Mouse (Mus musculus) heart, embryonic 10.5 days (tissue): ENCODE data around the gene Trio. TPM values are rescaled to one million over a fixed set of nuclear protein-coding genes. Genes with fewer than 3 reads are reported as not detected.
"Not testable (repeated sequence)": the region's sequence is repeated elsewhere in the genome, so short reads cannot be mapped to it uniquely, and the experiment has no call there.

Experiments
- DNase-seq: peaks from one replicate; pipeline ENCODE4 v3.0.0-alpha.2; 2017; ENCODE audit warnings: low spot score
- H3K27ac ChIP-seq: fragments of 300-500 bp; sonication (generic); 2 replicates; pipeline ENCODE4 v1.5.1; 2016; ENCODE audit warnings: mild to moderate bottlenecking
- H3K27me3 ChIP-seq: fragments of 300-500 bp; sonication (generic); 2 replicates; pipeline ENCODE4 v1.6.1; 2016; ENCODE audit warnings: mild to moderate bottlenecking; ENCODE audit not compliant: poor library complexity, insufficient read depth, severe bottlenecking
- H3K36me3 ChIP-seq: fragments of 300-500 bp; sonication (generic); 2 replicates; pipeline ENCODE4 v1.6.1; 2016; ENCODE audit warnings: mild to moderate bottlenecking, moderate library complexity
- H3K4me1 ChIP-seq: fragments of 300-500 bp; sonication (generic); 2 replicates; pipeline ENCODE4 v1.6.1; 2016; ENCODE audit warnings: mild to moderate bottlenecking
- H3K4me3 ChIP-seq: fragments of 300-500 bp; sonication (generic); 2 replicates; pipeline ENCODE4 v1.5.1; 2016; ENCODE audit warnings: mild to moderate bottlenecking, moderate library complexity
- H3K9me3 ChIP-seq: fragments of 300-500 bp; sonication (generic); 2 replicates; pipeline ENCODE4 v1.6.1; 2016; ENCODE audit warnings: mild to moderate bottlenecking, moderate library complexity
- WGBS: fragments of 180-500 bp; shearing (Covaris S2); methylation state at CpG from one replicate; pipeline ENCODE4 v1.1.7; 2016; 5-methylcytosine and 5-hydroxymethylcytosine counted together
- polyA plus RNA-seq: library from polyadenylated mRNA; unstranded; fragments of >200 nt; fragmentation: Nextera tagmentation; extraction: Ambion mirVana; gene quantifications from 2 replicates; pipeline ENCODE4 v1.2.1, GENCODE M21; 2016

Trio gene
- polyA plus RNA-seq, 1 experiment from 2014 or later, result 22.7 TPM

GRCm38 (mm10) chr15:27851312-27851711 is 174.3 kb downstream of the Trio start:
- H3K9me3 ChIP-seq, result no peaks in the 10 kb centered on the region
- H3K4me1 ChIP-seq, result peaks cover 14% of the 10 kb centered on the region
- no peak overlapping the region for H3K27ac ChIP-seq
- no peaks in the 10 kb centered on the region for H3K27me3 ChIP-seq
- no peak for DNase-seq
- H3K36me3 ChIP-seq, result peaks cover 84% of the 10 kb centered on the region
- H3K4me3 ChIP-seq, result no peak overlapping the region
- 81% methylated on average over 6 of the region's 6 CpGs for WGBS

GRCm38 (mm10) chr15:27850904-27851303 is 174.7 kb downstream of the Trio start:
- Histone ChIP-seq H3K9me3 (no peaks in the 10 kb centered on the region), H3K27me3 (no peaks in the 10 kb centered on the region), H3K27ac (no peak overlapping the region), H3K36me3 (peaks cover 88% of the 10 kb centered on the region), H3K4me3 (no peak overlapping the region), H3K4me1 (peaks cover 10% of the 10 kb centered on the region)
- WGBS, result 87% methylated on average over 14 of the region's 14 CpGs
- DNase-seq, result no peak

GRCm38 (mm10) chr15:27849910-27850309 is 175.7 kb downstream of the Trio start:
- H3K4me3 ChIP-seq, result no peak overlapping the region
- no peak overlapping the region for H3K27ac ChIP-seq
- no peaks in the 10 kb centered on the region for H3K4me1 ChIP-seq
- H3K9me3 ChIP-seq, result no peaks in the 10 kb centered on the region
- WGBS, result 89% methylated on average over 4 of the region's 4 CpGs
- peaks cover 92% of the 10 kb centered on the region for H3K36me3 ChIP-seq
- DNase-seq, result no peak
- H3K27me3 ChIP-seq, result no peaks in the 10 kb centered on the region

- H3K36me3 ChIP-seq, result peaks cover 82% of the 10 kb centered on the region
- WGBS, result 91% methylated on average over 15 of the region's 15 CpGs
Measured at GRCm38 (mm10) chr15:27841696-27842095, 184.0 kb downstream of the Trio start.

GRCm38 (mm10) chr15:27840579-27840978 is 185.1 kb downstream of the Trio start:
- no peaks in the 10 kb centered on the region for H3K9me3 ChIP-seq
- WGBS, result 21% methylated on average over 8 of the region's 8 CpGs
- H3K4me3 ChIP-seq, result peak overlapping the region; percentile 32
- peak overlapping the region; percentile 87 for H3K27ac ChIP-seq
- peaks cover 16% of the 10 kb centered on the region for H3K4me1 ChIP-seq
- DNase-seq, result peak; percentile 91
- H3K27me3 ChIP-seq, result no peaks in the 10 kb centered on the region
- H3K36me3 ChIP-seq, result peaks cover 78% of the 10 kb centered on the region

More at GRCm38 (mm10) chr15:27841696-27842095, 184.0 kb downstream of the Trio start:
- H3K27me3 ChIP-seq, result no peaks in the 10 kb centered on the region
- no peak overlapping the region for H3K27ac ChIP-seq
- no peak for DNase-seq
- peaks cover 16% of the 10 kb centered on the region for H3K4me1 ChIP-seq
- H3K9me3 ChIP-seq, result no peaks in the 10 kb centered on the region
- no peak overlapping the region for H3K4me3 ChIP-seq

- H3K27ac ChIP-seq, result peak overlapping the region; percentile 87
- no peaks in the 10 kb centered on the region for H3K27me3 ChIP-seq
- H3K4me3 ChIP-seq, result peak overlapping the region; percentile 32
- 34% methylated on average over 6 of the region's 6 CpGs for WGBS
- H3K9me3 ChIP-seq, result no peaks in the 10 kb centered on the region
- DNase-seq, result peak; percentile 78
- H3K36me3 ChIP-seq, result peaks cover 74% of the 10 kb centered on the region
- peaks cover 16% of the 10 kb centered on the region for H3K4me1 ChIP-seq
Measured at GRCm38 (mm10) chr15:27840125-27840524, 185.5 kb downstream of the Trio start.

- Histone ChIP-seq H3K4me1 (no peaks in the 10 kb centered on the region), H3K27me3 (no peaks in the 10 kb centered on the region), H3K27ac (no peak overlapping the region), H3K36me3 (peaks cover 76% of the 10 kb centered on the region), H3K4me3 (no peak overlapping the region), H3K9me3 (no peaks in the 10 kb centered on the region)
- no peak for DNase-seq
- WGBS, result 88% methylated on average over 6 of the region's 6 CpGs
Measured at GRCm38 (mm10) chr15:27831646-27832045, 194.0 kb downstream of the Trio start.

- H3K4me1 ChIP-seq, H3K4me3 ChIP-seq, H3K27me3 ChIP-seq, H3K27ac ChIP-seq, H3K9me3 ChIP-seq, DNase-seq: not testable (repeated sequence)
- 80% methylated on average over 3 of the region's 3 CpGs for WGBS
- H3K36me3 ChIP-seq, result peaks cover 92% of the 10 kb centered on the region
Measured at GRCm38 (mm10) chr15:27827871-27828270, 197.8 kb downstream of the Trio start.

- H3K27me3 ChIP-seq, result no peaks in the 10 kb centered on the region
- no peaks in the 10 kb centered on the region for H3K4me1 ChIP-seq
- 89% methylated on average over 4 of the region's 4 CpGs for WGBS
- DNase-seq, result no peak
- no peak overlapping the region for H3K27ac ChIP-seq
- peaks cover 91% of the 10 kb centered on the region for H3K36me3 ChIP-seq
- no peaks in the 10 kb centered on the region for H3K9me3 ChIP-seq
- H3K4me3 ChIP-seq, result no peak overlapping the region
Measured at GRCm38 (mm10) chr15:27826886-27827285, 198.8 kb downstream of the Trio start.

GRCm38 (mm10) chr15:27826048-27826637 is 199.5 kb downstream of the Trio start:
- Histone ChIP-seq H3K27ac (no peak overlapping the region), H3K36me3 (peaks cover 91% of the 10 kb centered on the region), H3K9me3 (no peaks in the 10 kb centered on the region), H3K4me3 (no peak overlapping the region), H3K27me3 (no peaks in the 10 kb centered on the region), H3K4me1 (no peaks in the 10 kb centered on the region)
- no peak for DNase-seq
- WGBS, result 80% methylated on average over 4 of the region's 4 CpGs

- H3K9me3 ChIP-seq, result no peaks in the 10 kb centered on the region
- no peak overlapping the region for H3K27ac ChIP-seq
- no peaks in the 10 kb centered on the region for H3K4me1 ChIP-seq
- no peak overlapping the region for H3K4me3 ChIP-seq
- peaks cover 91% of the 10 kb centered on the region for H3K36me3 ChIP-seq
- 92% methylated on average over 12 of the region's 12 CpGs for WGBS
- H3K27me3 ChIP-seq, result no peaks in the 10 kb centered on the region
- no peak for DNase-seq
Measured at GRCm38 (mm10) chr15:27825390-27825789, 200.3 kb downstream of the Trio start.

GRCm38 (mm10) chr15:27823581-27823980 is 202.1 kb downstream of the Trio start:
- Histone ChIP-seq H3K4me1 (no peaks in the 10 kb centered on the region), H3K4me3 (no peak overlapping the region), H3K36me3 (peaks cover 95% of the 10 kb centered on the region), H3K9me3 (no peaks in the 10 kb centered on the region), H3K27ac (no peak overlapping the region), H3K27me3 (no peaks in the 10 kb centered on the region)
- WGBS, result 81% methylated on average over 4 of the region's 4 CpGs
- no peak for DNase-seq

- Histone ChIP-seq H3K36me3 (peaks cover 95% of the 10 kb centered on the region), H3K9me3 (no peaks in the 10 kb centered on the region), H3K27ac (no peak overlapping the region), H3K27me3 (no peaks in the 10 kb centered on the region), H3K4me3 (no peak overlapping the region), H3K4me1 (0 out of 2 replicates have a peak, but pooled peaks cover 3% of the 10 kb centered on the region)
- DNase-seq, result no peak
- 86% methylated on average over 4 of the region's 4 CpGs for WGBS
Measured at GRCm38 (mm10) chr15:27822461-27822860, 203.2 kb downstream of the Trio start.
